Mouse (Mus musculus) erythroblast, adult 5-6 weeks (primary cell): Measurements from ENCODE around the gene Rp9. TPM values are rescaled to one million over a fixed set of nuclear protein-coding genes. Genes with fewer than 3 reads are reported as not detected.
A peak's percentile ranks its signal among the peaks of the same experiment; 100 is the strongest.
"Not testable (repeated sequence)": the region's sequence is repeated elsewhere in the genome, so short reads cannot be mapped to it uniquely, and the experiment has no call there.

Experiments used
- ATAC-seq: replicated peaks from 2 replicates; pipeline ENCODE4 v1.8.0; 2016; ENCODE audit warnings: moderate number of reproducible peaks, mild to moderate bottlenecking, moderate TSS enrichment, inconsistent platforms; ENCODE audit not compliant: poor library complexity, low FRiP score, severe bottlenecking
- total RNA-seq, 2 experiments: library from RNA; stranded (forward) in 1 of 2; stranded (reverse) in 1 of 2; fragments of 150-400 nt in 1 of 2; fragments of 200-764, 138-1000 nt in 1 of 2; gene quantifications; 2 replicates each; pipeline versions ENCODE4 v1.2.3 to v1.2.4; 2015 to 2017; ENCODE audit warnings: low replicate concordance in 2 of 2

Gene Rp9
- total RNA-seq, 2 experiments from 2014 or later, result 24.4 to 39.6 TPM

DNA sequence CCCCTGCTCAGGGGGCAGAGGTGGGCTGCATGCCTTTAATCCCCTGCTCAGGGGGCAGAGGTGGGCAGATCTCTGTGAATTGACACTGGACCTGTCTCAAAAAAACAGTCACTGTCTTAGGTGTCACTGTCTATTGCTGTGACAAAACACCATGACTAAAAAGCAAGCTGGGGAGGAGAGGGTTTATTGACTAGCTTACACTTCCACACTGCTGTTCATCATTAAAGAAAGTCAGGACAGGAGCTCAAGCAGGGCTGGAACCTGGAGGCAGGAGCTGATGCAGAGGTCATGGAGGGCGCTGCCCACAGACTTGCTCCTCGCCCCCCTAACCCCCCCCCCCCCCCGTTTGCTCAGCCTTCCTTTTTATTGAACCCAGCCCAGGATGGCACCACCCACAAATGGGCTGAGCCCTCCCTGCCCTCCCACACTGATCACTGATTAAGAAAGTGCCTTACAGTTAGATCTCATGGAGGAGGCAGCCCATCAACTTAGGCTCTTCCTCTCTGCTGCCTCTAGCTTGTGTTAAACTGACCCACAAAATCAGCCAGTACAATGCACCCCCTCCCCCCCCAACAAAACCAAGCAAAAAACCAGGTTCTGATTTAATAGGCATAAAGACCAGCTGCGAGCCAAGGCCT lies 41.4 kb downstream of the Rp9 start:
- no peak for ATAC-seq

DNA sequence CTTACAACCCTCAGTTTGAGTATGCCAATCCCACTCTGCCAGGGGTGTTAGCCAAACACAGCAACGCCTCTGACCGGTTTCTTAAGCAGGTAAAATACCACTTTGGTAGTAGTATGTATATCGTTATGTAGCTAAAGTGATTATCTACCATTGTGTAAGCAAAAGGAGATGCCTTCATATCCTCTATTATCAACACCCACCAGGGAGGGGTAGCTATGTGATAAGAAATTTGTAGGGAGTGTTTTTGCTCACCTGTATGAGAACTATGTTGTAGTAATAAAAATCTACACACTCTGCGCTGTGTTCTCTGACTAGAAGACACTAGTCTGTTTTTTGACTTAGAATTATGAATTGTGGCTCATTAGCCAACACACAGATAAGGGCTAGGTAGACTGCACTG lies 44.8 kb downstream of the Rp9 start:
- ATAC-seq, result no peak

DNA sequence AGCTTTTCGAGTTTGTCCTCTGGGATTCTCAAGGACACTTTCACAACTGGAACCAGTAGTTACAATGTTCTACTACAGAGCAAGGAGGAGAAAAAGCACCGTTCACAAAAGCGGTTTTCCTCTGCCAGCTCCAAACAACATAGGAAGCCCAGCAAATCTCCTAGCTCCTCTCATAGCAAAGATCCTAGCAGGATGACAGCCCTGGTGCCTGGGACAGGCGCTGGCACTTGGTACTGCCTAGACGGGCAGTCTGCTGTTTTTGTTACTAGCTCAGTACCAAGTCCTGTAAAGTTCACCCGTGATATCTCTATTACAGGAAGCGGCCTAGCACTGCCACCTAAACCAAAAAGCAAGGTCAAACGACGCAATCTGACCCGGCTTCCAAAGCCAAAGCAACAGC lies 45.3 kb downstream of the Rp9 start:
- no peak for ATAC-seq

GRCm38 (mm10) chr9:22423507-22423906 lies 46.0 kb downstream of the Rp9 start:
- no peak for ATAC-seq

GRCm38 (mm10) chr9:22422559-22422958 lies 47.0 kb downstream of the Rp9 start:
- no peak for ATAC-seq

DNA sequence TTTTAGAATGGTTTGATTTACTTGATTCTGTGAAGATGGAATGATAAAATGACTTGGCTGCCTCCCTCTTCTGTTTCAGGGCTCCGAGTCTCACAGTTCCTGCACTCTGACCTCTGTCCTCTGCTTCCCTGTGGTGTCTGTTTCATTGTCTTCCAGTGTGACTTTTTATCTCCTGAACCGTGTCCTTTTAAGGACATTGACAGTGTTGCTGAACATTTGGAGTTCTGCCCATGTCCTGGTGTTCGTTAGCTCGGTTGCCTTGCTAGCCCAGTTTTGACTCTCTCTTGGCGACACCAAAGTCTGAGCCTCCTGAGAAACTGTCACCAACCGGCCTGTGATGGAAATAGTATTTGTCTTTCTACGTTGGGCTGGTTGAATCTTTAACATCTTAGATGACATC lies 49.1 kb downstream of the Rp9 start:
- ATAC-seq, result no peak

- no peak for ATAC-seq
Observed at GRCm38 (mm10) chr9:22419877-22420276, 49.7 kb downstream of the Rp9 start.

DNA sequence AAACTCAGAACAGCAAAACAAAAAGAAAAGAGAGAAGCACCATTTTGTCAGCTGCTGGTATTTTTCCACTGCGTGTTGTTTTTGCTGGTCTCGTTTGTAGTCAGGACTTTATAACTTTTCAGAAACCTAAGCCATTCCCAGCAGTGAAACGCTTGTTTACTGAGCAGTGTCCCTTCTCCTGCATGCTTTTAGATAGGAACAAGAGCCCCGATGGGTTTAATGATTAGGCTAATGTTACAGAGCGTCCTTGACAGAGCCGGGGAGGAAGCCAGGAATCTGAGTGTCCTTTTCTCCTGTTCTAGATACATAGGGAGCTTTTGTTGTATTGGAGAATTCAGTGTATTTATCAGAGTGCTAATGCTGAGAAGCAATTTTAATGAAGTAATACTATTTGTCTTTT lies 52.0 kb downstream of the Rp9 start:
- ATAC-seq, result no peak

DNA sequence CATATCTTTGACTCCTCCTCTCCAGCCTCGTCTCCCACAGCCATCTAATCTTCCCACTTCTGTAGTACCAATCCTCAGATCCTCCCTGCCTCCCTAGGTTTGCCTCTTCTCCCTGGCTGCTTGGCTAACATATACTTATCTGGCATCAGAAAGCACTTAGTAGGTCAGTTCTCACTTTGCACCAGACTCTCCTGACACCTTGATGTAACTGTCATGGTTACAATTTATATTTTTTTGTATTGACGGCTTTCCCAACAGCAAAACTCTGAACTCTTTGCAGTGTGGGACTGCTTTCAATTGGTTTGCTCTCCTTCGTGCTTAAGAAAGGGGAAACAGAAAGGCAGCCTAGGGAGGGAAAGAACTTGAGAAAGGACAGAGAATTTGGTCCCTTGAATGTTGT lies 53.4 kb downstream of the Rp9 start:
- ATAC-seq, result no peak

DNA sequence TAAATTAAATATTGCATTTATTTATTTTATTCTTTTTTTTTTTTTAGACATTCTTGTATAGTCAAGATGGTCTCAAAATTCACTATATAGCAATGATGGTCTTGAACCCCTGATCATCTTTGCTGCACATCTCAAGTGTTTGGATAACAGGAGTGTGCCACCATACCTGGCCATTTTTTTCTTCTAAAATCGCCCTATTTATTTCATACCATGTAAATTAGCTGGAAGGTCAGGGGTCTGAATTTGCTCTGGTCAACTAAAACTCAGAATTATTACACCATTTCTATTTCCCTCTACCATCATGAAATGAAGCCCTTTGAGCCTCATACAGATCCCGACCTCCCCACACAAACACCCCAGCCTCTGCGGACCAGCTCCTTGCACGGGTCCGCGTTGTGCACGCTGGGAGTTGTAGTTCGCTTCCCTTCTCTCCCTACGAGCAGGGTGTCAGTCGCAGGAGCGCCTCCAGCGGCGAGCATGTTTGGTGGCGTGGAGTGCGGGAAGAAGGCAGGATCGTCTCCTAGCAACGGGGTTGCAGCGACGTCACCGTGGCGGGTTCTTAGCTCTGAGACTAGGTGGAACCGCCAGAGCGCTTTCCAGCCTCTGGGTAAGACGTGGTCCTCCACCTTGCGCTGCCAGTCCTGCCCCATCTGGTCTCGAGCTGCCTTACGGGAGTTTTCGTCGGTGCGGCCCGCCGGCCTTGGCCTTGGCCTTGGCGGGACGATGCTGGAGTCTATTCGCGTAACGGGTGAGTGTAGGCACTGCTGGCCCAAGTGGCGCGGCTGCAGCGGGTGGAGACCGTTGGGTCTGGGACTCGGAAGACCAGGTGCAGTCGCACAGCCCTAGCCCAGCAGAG lies 58.3 kb downstream of the Rp9 start, which contains the start of gene 9530077C05Rik:
TSS of gene 9530077C05Rik (plus strand) at position 512 of the 856 bp plus-strand sequence.
- peak; percentile 100 for ATAC-seq

DNA sequence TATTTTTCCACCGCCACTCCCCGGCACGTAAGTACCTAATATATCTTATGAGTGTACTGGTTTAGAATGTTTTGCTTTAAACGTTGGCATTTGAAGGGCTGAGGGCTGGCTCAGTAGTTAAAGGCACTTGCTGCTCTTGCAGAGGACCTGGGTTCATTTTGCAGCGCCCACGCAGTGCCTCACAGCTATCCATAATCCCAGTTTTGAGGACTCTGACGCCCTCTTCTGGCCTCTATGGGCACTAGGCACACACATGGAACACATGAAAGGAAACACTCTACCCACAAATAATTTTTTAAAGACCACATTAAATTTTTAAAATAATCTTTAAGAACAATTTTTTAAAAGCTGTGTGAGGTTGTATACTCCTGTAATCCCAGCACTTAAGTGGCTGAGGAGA lies 60.0 kb downstream of the Rp9 start:
- no peak for ATAC-seq

- ATAC-seq, result not testable (repeated sequence)
Observed at GRCm38 (mm10) chr9:22408344-22408743, 61.2 kb downstream of the Rp9 start.

GRCm38 (mm10) chr9:22407633-22408032 lies 61.9 kb downstream of the Rp9 start:
- not testable (repeated sequence) for ATAC-seq

- no peak for ATAC-seq
Observed at GRCm38 (mm10) chr9:22405414-22405813, 64.1 kb downstream of the Rp9 start.

GRCm38 (mm10) chr9:22403501-22403900 lies 66.0 kb downstream of the Rp9 start:
- not testable (repeated sequence) for ATAC-seq

DNA sequence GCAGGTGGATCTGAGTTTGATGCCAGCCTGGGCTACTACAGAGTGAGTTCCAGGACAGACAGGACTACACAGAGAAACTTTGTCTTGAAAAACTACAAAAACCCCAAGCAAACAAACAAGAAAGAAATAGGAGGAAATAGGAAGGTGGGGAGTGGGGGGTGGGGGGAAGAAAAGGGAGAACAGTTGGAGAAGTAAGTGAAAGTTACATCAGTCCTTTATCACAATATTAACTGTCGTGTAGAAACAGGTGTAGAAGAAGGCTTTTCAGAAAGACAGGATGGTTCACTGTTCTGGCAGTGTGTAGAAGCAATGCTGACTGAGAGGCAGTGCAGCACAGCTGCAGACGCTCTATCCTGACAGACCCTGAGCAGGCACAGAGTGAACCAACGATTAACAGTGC lies 66.6 kb downstream of the Rp9 start:
- no peak for ATAC-seq

DNA sequence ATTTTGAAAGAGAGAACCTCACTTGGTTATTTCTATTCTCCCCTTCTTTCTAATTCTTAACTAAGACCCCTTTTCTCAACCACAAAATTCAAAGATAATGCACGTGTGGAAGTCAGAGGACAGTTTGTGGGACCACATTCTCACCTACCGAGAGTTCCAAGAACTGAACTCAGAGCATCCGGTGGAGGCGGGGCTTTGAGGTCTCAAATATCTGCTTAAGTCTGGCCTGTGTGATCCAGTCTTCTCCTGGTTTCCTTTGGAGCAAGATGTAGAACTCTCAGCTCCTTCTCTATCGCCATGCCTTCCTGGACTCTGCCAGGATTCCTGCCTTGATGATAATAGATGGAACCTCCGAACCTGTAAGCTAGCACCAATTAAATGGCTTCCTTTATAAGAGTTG lies 67.5 kb downstream of the Rp9 start:
- ATAC-seq, result no peak

DNA sequence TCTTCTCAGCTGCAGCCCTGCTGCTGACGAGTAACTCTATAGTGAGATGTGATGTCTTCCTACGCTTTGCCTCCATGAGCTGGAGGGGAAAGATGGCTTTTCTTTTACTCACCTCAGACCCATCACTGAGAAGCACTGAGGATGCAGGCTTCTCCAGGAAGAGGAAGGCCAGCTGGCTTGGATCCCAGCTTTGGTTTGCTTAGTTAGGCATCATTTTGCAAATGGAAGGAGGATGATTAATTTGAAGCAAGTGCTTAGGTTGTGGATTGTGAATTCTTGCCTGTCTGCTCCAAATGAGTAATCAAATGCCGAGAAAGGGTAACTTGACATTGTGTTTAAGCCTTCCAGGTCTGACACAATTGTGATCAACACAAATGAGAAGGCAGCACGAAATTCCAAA lies 70.5 kb downstream of the Rp9 start:
- no peak for ATAC-seq

DNA sequence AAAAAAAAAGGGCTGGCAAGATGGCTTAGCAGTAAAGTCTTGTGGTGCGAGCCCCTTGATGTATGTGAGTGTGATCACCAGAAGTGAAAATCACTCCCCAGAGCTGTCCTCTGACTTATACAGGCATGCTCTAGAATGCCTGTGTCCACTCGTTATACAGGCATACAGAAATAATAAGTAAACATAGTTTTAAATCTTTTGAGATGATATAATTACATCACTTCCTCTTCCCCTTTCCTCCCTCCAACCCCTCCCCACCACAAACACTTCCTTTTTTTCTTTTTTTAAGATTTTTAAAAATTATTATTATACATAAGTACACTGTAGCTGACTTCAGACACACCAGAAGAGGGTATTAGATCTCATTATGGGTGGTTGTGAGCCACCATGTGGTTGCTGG lies 74.8 kb downstream of the Rp9 start:
- no peak for ATAC-seq

DNA sequence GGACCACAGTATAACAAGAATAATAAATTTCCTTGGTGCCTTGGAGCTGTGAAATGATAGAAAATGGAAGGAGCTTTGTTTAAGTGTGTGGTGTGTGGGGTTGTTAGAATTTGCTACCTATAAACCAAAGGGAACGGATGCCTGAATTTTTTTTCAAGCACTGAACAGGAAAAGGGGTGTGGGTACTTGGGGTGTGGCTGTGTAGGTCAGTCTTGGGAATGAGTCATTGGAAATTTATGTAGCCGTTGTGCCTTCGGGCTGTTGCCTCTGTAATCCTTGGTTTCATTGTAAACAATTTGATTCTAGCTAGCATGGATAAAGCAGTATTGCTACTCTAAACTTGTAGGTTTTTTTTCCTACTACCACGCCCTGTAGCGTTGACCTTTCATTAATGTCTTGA lies 79.2 kb downstream of the Rp9 start:
- no peak for ATAC-seq

GRCm38 (mm10) chr9:22389736-22390245 lies 79.8 kb downstream of the Rp9 start:
- ATAC-seq, result 0 out of 2 replicates have a peak, but pooled peaks have one; percentile 0
